Mouse (Mus musculus): ENCODE measurements around the gene Palld.

Palld gene

DNA sequence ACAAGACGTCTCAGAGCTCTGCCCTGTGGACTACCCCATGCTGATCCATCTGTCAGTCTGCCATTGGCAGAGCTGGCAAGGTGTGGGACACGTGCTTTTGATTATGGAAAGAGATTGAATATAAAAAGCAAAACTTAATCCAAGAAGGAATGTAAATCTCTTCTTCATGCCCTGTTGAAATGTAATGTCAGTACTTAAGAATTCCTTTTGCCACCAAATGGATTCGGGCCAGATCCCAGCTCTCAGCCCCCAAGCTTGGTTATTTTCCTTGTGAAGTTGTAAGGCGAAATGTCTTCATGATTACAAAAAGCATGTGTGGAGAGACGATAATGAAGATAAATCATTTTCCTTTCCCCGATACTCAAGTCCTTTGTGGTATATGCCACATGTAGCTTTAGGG lies 126.6 kb downstream of the Palld start:
- no peak for DNase-seq (ENCODE audit: low read depth, low spot score)

DNA sequence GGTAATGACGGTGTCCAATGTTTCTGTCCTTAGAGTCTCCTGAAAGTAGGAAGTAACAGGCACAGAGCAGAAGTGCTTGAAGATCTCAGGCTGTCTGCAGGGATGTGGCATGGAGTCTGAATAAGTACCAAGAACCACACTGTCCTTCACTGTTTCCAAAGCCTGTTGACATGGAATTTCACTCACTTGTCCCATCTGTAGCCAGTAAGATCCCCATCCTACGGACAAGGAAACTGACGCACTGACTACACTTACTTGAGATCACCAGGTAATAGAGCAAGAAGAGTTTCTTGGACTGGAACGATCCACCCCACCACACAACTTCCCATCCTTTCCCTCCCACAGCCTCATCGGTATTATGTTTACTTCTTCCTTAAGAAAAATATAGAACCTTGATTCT lies 128.3 kb downstream of the Palld start:
- DNase-seq (ENCODE audit: low read depth, low spot score), result no peak

DNA sequence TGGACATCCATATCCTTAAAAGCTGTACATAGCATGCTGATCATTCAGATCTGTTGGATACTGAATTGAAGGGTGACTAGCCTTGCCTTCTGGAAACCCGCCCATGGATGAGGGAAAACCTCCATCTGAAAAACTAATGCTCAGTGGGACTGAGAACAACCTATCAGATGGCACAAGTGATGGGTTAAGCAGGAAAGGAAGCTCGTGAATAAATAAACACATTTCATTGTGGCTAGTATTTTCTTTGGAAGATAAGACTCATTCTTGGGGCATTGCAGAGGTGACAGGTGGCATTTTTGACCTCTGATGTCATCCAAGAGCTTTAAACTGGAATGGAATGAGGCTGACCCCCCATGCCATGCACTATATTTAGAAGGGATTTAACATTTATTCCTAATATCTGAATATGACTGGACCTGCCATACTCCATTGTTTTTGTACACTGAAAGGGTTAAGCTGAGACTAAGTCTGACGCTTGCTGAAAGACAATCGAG lies 128.8 kb downstream of the Palld start:
- DNase-seq (ENCODE audit: low read depth, low spot score), result no peak

DNA sequence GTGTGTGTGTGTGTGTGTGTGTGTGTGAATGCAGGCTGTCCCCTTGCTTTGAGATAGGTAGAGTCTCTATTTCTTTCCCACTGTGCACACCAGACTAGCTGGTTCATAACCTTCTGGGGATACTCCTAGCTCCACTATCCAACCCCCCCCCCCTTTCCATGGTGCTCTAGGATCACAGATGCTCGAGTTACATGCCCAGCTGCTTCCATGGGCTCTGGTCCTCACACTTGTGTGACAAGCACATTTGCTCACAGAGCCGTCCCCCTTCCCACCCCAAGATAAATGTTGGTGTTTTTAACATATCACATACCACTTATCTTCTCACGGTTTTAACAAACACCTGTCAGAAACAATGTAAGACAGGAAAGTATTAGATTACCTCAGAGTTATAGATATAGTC lies 131.2 kb downstream of the Palld start:
- DNase-seq (ENCODE audit: low read depth, low spot score), result no peak

DNA sequence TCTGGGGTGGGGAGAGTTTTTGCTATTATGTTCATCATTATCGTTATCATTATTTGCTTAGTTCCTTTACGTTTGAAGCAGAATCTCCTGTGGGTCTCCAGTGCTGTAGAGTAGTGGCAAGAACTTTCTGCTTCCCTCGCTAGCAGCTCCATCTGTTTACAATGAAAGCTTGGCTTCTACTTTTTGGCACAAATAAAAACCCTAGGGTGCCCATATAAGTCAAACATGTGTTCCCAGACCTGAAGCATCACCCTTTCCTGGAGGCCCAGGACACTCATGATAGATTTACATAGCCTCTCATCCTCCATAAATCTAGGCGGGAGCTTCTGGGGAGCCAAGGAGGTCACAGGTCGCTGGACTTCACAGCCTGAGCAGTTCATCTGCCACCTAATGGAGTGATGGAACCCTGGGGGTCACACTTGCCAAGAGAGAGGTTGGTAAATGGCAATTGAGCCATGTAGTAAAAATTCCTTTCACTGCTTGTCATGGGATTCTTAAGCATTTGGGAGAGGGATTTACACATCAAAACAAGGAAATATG lies 133.1 kb downstream of the Palld start:
- DNase-seq (ENCODE audit: low read depth, low spot score), result no peak

DNA sequence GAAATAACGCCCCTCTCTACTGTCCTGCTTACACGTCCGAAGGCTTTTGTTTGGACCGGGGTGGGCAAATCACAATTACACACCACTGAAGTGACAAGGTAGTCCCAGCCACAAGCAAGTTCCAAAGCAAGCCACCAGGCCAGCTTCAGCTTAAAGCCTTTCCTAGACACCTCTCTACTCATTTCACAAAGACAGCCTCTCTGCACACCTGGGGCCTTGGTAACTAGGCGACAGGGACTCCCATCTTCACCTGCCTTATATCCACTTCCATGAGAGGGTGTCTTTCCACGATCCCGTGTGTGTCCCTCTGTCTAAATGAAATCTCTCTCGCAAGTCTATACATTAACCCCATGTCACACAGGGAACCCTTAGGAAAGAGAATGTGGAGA lies 142.3 kb downstream of the Palld start:
- no peak for DNase-seq (ENCODE audit: low read depth, low spot score)

DNA sequence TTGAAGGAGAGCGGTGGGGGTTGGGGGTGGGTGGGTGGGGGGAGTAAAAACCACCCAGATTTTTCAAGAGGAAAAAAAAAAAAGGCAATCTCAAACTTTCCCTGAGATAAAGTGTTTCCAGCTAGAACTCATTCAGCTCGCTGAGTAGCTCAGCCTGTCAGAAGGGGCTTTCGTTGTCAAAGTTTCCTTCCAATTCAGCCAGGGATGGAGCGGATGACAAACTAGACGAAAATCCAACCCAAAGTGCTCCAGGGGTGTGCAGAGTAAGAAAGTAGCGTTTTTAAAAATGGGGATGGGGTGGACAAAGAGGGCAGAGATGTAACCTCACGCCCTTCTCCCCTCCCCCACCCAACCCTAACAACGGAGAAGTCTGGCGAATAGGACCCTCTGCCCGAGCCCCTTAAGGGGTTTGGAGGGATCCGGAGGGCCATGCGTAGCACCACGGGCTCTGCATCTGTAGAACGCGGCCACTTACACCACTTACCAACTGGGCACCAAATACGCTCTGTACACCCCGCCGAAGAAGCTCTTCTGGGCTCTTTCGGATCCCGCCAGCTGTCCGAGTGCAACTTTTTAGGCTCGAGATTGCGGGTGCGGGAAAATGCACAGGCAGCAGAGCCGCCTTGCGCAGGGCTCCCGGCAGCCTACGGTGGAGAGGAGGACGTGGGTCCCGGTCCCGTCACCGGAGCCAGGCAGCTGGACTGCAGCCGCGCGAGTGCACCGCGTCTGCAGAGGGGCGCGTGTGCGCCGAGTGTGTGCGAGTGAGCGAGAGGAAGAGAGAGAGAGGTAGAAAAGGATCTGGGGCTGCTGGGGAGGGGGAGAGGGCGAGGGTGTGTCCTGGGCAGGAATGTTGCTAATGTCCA lies 142.9 kb downstream of the Palld start:
- no peak for DNase-seq (ENCODE audit: low read depth, low spot score)

DNA sequence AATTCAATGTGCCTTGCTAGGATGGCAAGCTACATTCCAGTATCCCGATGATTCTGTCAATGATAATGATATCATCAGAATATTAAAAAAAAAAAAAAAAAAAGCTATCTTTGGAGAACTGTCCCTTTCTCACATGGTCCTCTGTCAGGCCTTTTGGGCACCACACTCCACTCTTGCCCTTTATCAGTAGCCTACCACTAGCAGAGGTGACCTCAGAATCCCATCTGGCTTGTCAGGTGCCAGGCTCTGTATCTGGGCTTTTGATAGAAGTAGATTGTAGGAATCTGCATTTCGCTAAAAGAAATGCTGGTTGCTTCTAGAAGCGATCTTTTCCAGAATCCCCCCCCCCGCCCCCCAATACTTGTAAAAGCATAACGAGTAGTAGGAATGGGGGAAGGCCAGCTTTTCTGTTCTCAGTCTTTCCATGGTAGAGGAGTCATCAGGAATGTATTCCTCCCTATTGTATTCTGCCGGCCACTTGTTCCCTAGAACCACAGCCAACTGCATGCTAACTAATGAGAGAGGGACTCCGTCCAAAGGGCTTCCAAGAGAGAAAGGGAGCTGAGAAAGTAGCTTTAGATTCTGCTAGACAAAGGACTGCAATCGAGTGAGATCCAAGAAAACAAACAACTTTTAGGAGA lies 143.7 kb downstream of the Palld start:
- no peak for DNase-seq (ENCODE audit: low read depth, low spot score)

DNA sequence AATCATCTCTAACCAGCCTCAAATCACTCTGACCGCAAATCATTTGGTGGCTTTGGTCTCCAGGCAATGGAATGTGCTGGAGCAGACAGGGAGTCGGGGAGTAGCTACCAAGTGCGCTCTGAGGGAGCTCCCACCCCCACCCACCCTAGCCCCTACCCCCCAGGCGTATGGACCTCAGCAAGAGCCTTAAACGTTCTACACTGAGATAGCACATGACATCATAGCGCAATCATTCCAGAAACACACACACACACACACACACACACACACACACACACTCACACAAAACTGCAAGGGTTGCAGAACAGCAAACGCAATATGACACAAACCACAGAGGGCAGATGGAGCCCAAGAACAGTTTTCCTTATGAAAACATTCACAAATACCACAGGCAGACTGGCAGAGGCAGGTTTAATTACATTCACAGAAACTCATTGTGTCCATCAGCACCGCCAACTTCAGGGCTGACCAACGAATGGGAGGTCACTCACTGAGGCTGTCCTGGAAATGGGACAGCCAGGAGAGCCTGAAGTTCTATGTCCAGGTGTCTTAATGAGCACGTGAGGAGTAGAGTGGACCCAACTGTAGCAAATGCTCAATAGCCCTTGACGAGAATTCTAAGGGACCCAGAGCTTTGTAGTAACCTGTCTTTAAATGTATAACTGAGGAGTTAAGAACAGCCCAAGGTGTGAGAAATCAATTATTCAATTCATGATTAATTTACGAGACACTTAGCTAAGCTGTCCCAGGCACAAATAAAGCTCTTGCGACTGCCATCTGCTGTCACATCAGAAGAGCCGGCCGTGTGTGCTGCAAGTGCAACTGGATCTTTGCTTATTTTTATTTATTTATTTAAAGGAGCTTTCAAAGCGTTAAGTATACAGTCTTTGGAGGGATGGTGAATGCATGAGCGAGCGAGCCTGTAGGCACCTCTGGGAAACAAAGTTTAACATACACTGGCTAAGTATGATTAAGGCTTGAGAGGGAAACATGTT lies 145.2 kb downstream of the Palld start:
- no peak for DNase-seq (ENCODE audit: low read depth, low spot score)

DNA sequence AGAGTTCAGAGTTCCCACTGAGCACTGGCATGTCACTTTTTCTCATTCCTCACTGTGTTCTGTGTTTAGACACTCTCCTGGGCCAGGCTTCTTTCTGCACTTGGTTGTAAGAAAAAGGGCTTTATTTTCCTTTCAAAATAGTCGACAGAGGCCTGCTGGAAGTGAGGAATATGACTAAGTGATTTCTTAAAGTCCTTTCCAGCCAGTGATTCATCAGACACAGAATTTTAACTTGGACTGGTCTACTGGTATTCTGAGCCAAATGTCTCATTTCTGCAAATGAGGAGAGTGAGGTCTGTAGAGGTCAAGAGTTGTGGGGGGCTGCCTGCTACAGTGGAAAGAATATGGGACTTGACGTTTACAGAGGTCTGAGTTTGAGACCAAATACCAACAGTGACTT lies 147.3 kb downstream of the Palld start:
- no peak for DNase-seq (ENCODE audit: low read depth, low spot score)

DNA sequence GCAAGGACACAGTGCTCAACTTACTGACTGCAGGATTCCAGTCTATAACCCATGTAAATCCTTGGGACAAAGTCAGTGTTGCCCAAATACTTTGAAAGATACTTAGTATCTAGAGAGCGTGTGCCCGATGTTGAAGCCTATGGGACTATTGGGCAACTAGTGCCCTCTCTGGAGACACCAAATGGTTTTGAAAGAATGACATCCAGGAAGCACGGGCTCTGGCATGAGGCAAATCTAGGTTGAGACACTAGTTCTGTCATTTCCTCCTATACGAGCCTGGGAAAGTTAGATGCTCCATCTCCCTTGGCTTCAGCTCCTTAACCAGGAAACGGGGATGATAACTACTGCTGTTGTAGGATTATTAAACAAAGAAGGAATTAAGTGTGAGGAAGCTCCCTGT lies 155.4 kb downstream of the Palld start:
- no peak for DNase-seq (ENCODE audit: low read depth, low spot score)

DNA sequence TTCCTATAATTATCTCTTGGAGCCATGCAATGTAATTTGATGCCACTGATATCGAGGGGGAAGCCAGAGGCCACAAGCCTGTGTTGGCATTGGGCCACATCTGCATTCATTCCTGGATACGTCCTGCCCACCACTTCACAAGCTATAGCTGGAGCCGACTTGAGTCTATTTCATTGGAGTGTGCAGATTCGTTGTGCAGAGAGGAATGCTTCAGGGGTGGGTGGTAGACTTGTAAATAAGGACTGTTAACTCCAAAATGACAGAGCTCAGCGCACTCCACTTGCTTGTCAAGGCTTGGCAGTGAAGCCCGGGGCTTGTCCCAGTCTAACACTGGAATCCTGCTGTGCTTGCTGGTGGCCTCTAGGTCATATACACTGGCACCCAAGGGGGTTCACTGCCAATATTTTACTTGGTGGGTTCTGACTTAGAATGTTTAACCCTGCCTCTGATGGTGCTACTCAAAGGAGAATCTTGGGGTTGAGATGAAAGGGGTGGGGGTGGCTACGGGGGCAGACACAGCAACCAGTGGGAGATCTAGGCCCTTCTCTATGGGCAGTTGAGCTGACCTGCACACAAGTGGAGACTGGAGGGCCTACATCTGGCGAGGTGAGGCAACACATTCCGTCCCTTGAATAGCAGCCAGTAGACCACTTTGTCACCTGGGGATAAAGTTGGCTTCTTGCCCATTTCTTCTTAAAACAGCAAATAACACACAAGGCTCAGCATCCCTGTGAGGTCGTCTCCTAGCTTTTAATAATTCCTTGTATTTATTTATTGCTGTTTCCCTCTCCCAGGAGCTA lies 157.1 kb downstream of the Palld start:
- DNase-seq (ENCODE audit: low read depth, low spot score), result no peak

DNA sequence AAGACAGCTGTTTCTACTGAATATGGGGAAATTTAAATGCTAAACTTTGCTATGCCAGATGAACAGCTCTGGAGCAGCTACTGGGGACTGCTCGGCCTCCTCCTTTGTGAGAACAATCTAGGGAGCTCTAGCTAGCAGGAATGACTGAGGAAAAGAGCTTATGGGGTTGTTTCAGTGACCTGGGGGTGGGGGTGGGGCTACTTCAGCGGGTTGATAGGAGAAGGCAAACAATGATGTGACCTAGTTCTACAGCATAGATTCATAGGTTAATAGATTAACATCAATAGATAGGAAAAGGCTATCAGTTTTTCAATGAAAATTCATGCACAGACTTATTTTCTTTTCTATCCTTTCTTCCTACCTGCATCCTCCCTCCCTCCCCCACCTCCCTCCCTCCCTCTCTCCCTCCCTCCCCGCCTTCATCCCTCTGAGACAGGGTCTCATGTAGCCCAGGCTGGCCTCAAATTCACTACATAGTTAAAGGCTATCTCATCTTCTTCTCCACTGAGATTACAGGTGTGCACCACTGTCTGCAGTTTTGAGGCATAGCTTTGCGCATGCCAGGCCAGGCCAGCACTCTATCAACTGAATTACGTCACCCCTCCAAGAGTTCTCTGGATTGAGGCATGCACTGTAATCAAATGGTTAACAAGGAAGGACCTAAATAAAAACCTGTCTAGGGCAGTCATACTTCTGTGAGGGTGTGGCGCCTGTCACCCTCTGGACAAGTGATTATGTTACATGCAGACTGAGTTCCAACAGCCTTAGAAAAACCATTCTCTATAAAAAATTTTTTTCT lies 158.5 kb downstream of the Palld start:
- no peak for DNase-seq (ENCODE audit: low read depth, low spot score)

DNA sequence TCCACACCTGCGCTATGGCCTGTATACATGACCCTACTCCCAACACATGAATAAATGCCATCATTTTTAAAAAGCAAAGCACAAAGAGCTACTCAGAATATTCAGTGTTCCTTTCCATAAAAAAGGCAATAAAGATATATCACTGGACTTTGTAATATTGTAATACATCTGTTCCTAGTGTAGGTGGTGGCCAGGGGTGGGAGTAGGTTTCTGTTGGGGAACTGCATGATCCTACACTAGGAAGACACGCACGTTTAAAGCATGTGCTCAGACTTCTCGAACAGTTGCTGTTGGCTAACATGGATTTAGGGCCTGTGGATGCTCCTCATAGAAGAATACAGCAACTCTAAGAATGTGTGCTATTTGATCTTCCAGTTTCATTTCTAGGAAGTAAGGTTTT lies 165.0 kb downstream of the Palld start:
- DNase-seq (ENCODE audit: low read depth, low spot score), result no peak

DNA sequence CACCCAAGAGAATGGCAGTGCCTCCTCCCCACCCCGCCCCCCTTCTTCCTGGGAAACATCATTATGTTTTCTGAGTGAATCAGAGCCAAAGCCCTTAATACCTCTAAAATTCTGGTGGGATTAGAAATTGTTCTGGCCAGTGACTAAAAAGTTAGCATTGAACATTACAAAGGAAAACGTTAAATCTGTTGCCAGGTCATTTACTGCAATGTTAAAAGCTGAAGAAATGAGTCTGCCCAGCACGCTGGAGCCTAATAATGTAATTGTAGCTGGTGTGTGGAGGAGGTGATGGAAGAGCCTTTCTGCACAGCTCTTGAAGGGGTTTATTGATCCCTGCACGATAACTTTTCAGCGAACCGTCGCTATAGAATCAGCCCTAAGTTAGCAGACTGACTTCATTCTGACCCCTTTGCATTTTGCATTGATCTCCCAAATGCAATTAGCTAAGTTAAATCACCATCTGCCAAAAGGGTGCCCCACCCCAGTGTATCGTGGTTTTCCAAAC lies 165.7 kb downstream of the Palld start:
- DNase-seq (ENCODE audit: low read depth, low spot score), result no peak

DNA sequence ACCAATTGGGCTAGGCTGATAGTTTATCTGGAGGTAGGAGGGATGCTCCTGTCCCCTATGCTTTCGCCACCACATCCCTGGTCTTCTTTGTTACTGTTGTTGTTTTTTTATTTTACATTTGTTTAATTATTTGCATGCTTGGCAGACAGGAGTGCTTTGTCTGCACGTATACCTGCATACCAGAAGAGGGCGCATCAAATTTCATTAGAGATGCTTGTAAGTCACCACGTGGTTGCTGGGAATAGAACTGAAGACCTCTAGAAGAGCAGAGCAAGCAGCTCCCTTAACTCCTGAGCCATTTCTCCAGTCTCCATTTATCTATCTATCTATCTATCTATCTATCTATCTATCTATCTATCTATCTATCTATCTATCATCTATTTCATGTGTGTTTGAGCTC lies 166.4 kb downstream of the Palld start:
- no peak for DNase-seq (ENCODE audit: low read depth, low spot score)

DNA sequence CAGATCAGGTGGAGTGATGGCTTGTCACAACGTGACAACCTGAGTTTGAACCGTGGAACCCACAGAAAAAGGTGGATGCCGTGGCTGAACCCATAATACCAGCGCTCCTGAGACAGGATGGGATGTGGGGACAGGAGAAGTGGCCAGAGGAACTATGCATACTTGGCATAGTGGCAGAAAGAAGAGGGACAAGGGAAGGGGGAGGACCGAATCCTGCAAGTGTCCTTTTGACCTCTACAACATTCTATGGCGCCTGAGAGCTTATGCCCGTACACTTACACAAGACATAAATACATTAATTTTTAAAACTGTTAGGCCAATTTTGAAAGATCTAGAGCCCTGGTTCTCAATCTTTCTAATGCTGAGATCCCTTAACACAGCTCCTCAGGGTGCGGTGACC lies 168.3 kb downstream of the Palld start:
- no peak for DNase-seq (ENCODE audit: low read depth, low spot score)

DNA sequence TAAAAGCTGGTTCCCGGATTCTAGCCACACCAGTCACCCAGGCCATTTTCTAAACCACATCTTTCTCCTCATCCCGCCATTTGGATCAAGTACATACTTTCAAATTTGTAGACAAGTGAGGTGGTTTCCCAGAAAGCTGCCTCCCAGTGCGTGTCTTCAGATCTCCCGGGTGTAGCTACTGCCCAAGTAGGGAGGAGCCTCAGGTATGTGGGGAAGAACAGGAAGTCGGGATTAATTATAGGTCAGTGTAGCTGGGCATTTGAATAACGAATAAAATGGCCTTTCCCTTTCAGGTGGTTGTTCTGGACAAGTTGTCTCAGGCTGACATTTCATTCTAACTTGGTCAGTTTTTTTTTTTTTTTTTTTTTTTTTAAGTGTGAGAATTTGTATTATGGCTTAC lies 170.3 kb downstream of the Palld start:
- DNase-seq (ENCODE audit: low read depth, low spot score), result no peak

DNA sequence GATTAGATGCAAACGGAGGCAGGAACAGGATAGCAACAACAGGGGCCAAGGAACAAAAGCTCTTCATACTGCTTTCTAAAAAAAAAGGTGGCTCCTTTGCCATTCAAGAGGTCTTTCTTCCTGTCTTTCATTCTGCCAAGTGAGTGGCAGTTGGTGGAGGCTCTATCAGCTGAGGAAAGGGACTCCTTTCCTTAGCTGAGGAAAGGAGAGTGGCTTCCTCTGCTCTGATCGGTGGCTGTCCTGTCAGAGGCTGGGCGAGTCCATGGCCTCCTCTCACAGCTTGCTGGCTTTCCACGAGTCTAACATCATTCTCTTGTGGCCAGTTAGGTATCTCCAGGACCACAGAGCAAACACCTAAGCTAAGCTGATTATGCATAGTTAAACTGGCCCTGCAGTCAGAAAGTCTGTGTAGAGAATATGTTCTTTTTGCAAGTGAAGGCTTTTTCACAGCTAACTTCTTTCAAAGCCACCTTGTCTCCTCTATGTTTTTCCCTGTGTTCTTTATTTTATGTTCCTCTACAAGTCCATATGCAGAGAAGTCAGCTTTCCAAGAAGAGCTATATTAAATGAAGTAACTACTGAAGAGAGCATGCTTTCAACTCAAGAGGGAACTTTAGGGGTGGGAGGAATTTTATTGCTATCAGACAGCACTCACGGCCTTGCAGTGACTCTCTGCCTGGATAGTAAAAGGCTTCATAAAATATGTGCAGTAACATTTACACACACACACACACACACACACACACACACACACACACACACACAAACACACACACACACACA lies 171.0 kb downstream of the Palld start:
- DNase-seq (ENCODE audit: low read depth, low spot score), result no peak

All from telencephalon, adult 2 months (tissue).